Mouse (Mus musculus): Measurements from ENCODE around the gene Slc50a1.

- TF ChIP-seq CTCF (IDR thresholded peaks at IDR 0.05; ENCODE audit: low read depth) = no peak
- TF ChIP-seq EP300 (IDR thresholded peaks at IDR 0.05; ENCODE audit: low read depth) = no peak
Observed at GRCm38 (mm10) chr3:89314791-89315190, 44.4 kb upstream of the Slc50a1 start.
